Mouse (Mus musculus) liver, embryonic 11.5 days (tissue): ENCODE measurements around the gene Rpa2. TPM values are rescaled to one million over a fixed set of nuclear protein-coding genes. Genes with fewer than 3 reads are reported as not detected.
A peak's percentile ranks its signal among the peaks of the same experiment; 100 is the strongest.
"Not testable (repeated sequence)": the region's sequence is repeated elsewhere in the genome, so short reads cannot be mapped to it uniquely, and the experiment has no call there.

ENCODE experiments used
- ATAC-seq: fragments of 200-750 bp; cut with Nextera tagmentation; replicated peaks from 2 replicates; pipeline ENCODE4 v1.8.0; 2017; ENCODE audit warnings: moderate number of reproducible peaks, mild to moderate bottlenecking, moderate TSS enrichment, moderate library complexity; ENCODE audit not compliant: low FRiP score
- DNase-seq: peaks from one replicate; pipeline ENCODE4 v3.0.0-alpha.2; 2017; ENCODE audit warnings: low spot score
- H3K27ac ChIP-seq: fragments of 300-500 bp; sonication (generic); 2 replicates; pipeline ENCODE4 v1.5.1; 2014; ENCODE audit warnings: mild to moderate bottlenecking, low read depth, low read length, control low read depth
- H3K27me3 ChIP-seq: fragments of 300-500 bp; sonication (generic); replicated peaks from 2 replicates; pipeline ENCODE4 v1.6.1; 2014; ENCODE audit warnings: low read length, mixed read lengths; ENCODE audit not compliant: control insufficient read depth, insufficient read depth
- H3K36me3 ChIP-seq: fragments of 300-500 bp; sonication (generic); 2 replicates; pipeline ENCODE4 v1.6.1; 2014; ENCODE audit warnings: mild to moderate bottlenecking, low read length, moderate library complexity, mixed read lengths; ENCODE audit not compliant: control insufficient read depth, insufficient read depth
- H3K4me1 ChIP-seq: fragments of 300-500 bp; sonication (generic); replicated peaks from 2 replicates; pipeline ENCODE4 v1.6.1; 2014; ENCODE audit warnings: low read length, mixed read lengths; ENCODE audit not compliant: control insufficient read depth, insufficient read depth
- H3K4me2 ChIP-seq: fragments of 300-500 bp; sonication (generic); 2 replicates; pipeline ENCODE4 v1.6.1; 2014; ENCODE audit warnings: mild to moderate bottlenecking, control low read depth, moderate library complexity
- H3K4me3 ChIP-seq: fragments of 300-500 bp; sonication (generic); 2 replicates; pipeline ENCODE4 v1.5.1; 2014; ENCODE audit warnings: low read depth, low read length, control low read depth
- H3K9ac ChIP-seq: fragments of 300-500 bp; sonication (generic); 2 replicates; pipeline ENCODE4 v1.6.1; 2014; ENCODE audit warnings: low read depth, low read length, control low read depth
- H3K9me3 ChIP-seq: fragments of 300-500 bp; sonication (generic); 2 replicates; pipeline ENCODE4 v1.6.1; 2016; ENCODE audit warnings: low read length, inconsistent platforms, mixed read lengths; ENCODE audit not compliant: control insufficient read depth
- WGBS: fragments of 180-500 bp; shearing (Covaris S2); extraction: QIAGEN DNeasy Blood & Tissue Kit; methylation state at CpG from one replicate; pipeline ENCODE4 v1.1.7; 2014; 5-methylcytosine and 5-hydroxymethylcytosine counted together
- polyA plus RNA-seq: library from polyadenylated mRNA; unstranded; fragments of >200 nt; fragmentation: Nextera tagmentation; extraction: Ambion mirVana; gene quantifications from 2 replicates; pipeline ENCODE4 v1.2.1, GENCODE M21; 2014

The Rpa2 gene
- polyA plus RNA-seq, 1 experiment from 2014 or later, result 156 TPM

DNA sequence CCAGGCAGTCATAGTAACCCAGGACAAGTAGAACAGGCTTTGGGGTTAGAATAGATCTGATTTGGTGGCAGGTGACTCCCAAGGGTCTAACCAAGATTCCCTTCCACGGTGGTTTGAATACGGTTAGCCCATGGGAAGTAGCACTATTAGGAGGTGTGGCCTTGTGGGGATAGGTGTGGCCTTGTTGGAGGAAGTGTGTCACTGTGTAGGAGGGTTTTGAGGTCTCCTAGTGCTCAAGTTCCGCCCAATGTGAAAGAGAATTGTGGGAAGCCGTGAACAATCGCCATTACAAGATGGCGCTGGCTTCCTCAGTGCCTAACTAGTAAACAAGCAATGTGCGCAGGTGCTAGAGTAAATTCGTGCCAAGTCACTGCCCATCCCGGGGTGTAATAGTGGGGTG lies 31.0 kb upstream of the Rpa2 start:
- DNase-seq, H3K9me3 ChIP-seq, H3K4me1 ChIP-seq, H3K27ac ChIP-seq, H3K4me2 ChIP-seq, H3K27me3 ChIP-seq, H3K36me3 ChIP-seq, ATAC-seq, H3K9ac ChIP-seq, H3K4me3 ChIP-seq: not testable (repeated sequence)
- 84% methylated on average over 9 of the region's 9 CpGs for WGBS

DNA sequence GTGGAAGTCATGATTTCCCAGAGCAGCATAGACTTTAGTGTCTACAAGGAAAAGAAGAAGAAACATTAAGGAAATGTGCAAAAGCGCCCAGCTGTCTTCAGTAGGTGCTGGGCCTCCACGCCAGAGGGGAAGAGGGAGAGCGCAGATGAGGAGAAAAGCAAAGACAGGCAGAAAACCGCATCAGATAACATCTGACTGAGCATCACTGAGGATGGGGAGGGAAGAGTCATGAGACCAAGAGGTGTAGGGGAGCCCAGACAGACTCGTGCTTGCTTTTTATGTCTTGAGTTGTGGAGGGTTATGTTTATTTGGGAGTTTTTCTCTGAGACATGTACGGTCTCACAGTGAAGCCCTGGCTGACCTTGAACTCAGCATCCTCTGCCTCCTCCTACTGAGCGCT lies 26.6 kb upstream of the Rpa2 start:
- no peaks in the 10 kb centered on the region for H3K9me3 ChIP-seq
- DNase-seq, result no peak
- 81% methylated on average over 7 of the region's 7 CpGs for WGBS
- no peak overlapping the region for H3K27ac ChIP-seq
- no peak overlapping the region for H3K9ac ChIP-seq
- no peak overlapping the region for H3K4me3 ChIP-seq
- no peaks in the 10 kb centered on the region for H3K36me3 ChIP-seq
- no peak overlapping the region for H3K4me2 ChIP-seq
- ATAC-seq, result no peak
- H3K4me1 ChIP-seq, result peaks cover 3% of the 10 kb centered on the region
- no peaks in the 10 kb centered on the region for H3K27me3 ChIP-seq

- no peak for DNase-seq
- no peaks in the 10 kb centered on the region for H3K27me3 ChIP-seq
- H3K9me3 ChIP-seq, result no peaks in the 10 kb centered on the region
- ATAC-seq, result peak; percentile 47; the same call in 1 of the 2 replicates
- no peak overlapping the region for H3K27ac ChIP-seq
- peaks cover 10% of the 10 kb centered on the region for H3K4me1 ChIP-seq
- WGBS, result 60% methylated on average over 11 of the region's 11 CpGs
- no peak overlapping the region for H3K9ac ChIP-seq
- H3K4me3 ChIP-seq, result no peak overlapping the region
- no peak overlapping the region for H3K4me2 ChIP-seq
- H3K36me3 ChIP-seq, result no peaks in the 10 kb centered on the region
Observed at GRCm38 (mm10) chr4:132743992-132744911, 23.9 kb upstream of the Rpa2 start.

- Histone ChIP-seq H3K4me2 (peak overlapping the region; percentile 43), H3K27ac (peak overlapping the region; percentile 69)
- no peak for ATAC-seq
Observed at GRCm38 (mm10) chr4:132746911-132747517, 21.1 kb upstream of the Rpa2 start.

GRCm38 (mm10) chr4:132747664-132748259 lies 20.4 kb upstream of the Rpa2 start:
- no peaks in the 10 kb centered on the region for H3K27me3 ChIP-seq
- ATAC-seq, result peak; percentile 39; the same call in 1 of the 2 replicates
- peak overlapping the region; percentile 43 for H3K4me2 ChIP-seq
- no peaks in the 10 kb centered on the region for H3K9me3 ChIP-seq
- H3K27ac ChIP-seq, result peak overlapping the region; percentile 69
- H3K36me3 ChIP-seq, result no peaks in the 10 kb centered on the region
- WGBS, result 30% methylated on average over 9 of the region's 9 CpGs
- peak overlapping the region; percentile 45 for H3K9ac ChIP-seq
- DNase-seq, result no peak
- H3K4me1 ChIP-seq, result peaks cover 10% of the 10 kb centered on the region
- H3K4me3 ChIP-seq, result peak overlapping the region; percentile 7; the same call in 1 of the 2 replicates

More at GRCm38 (mm10) chr4:132746911-132747517, 21.1 kb upstream of the Rpa2 start:
- WGBS, result 71% methylated on average over 9 of the region's 9 CpGs
- peak overlapping the region; percentile 45 for H3K9ac ChIP-seq
- DNase-seq, result no peak
- H3K9me3 ChIP-seq, result no peaks in the 10 kb centered on the region
- peaks cover 10% of the 10 kb centered on the region for H3K4me1 ChIP-seq
- no peaks in the 10 kb centered on the region for H3K36me3 ChIP-seq
- no peak overlapping the region for H3K4me3 ChIP-seq
- no peaks in the 10 kb centered on the region for H3K27me3 ChIP-seq

GRCm38 (mm10) chr4:132748778-132749177 lies 19.4 kb upstream of the Rpa2 start:
- DNase-seq (no peak), ATAC-seq (no peak)
- no peaks in the 10 kb centered on the region for H3K27me3 ChIP-seq
- H3K9me3 ChIP-seq, result no peaks in the 10 kb centered on the region
- H3K9ac ChIP-seq, result no peak overlapping the region
- no peak overlapping the region for H3K4me3 ChIP-seq
- peaks cover 10% of the 10 kb centered on the region for H3K4me1 ChIP-seq
- WGBS, result 75% methylated on average over 4 of the region's 4 CpGs
- H3K4me2 ChIP-seq, result no peak overlapping the region
- H3K27ac ChIP-seq, result no peak overlapping the region
- no peaks in the 10 kb centered on the region for H3K36me3 ChIP-seq

DNA sequence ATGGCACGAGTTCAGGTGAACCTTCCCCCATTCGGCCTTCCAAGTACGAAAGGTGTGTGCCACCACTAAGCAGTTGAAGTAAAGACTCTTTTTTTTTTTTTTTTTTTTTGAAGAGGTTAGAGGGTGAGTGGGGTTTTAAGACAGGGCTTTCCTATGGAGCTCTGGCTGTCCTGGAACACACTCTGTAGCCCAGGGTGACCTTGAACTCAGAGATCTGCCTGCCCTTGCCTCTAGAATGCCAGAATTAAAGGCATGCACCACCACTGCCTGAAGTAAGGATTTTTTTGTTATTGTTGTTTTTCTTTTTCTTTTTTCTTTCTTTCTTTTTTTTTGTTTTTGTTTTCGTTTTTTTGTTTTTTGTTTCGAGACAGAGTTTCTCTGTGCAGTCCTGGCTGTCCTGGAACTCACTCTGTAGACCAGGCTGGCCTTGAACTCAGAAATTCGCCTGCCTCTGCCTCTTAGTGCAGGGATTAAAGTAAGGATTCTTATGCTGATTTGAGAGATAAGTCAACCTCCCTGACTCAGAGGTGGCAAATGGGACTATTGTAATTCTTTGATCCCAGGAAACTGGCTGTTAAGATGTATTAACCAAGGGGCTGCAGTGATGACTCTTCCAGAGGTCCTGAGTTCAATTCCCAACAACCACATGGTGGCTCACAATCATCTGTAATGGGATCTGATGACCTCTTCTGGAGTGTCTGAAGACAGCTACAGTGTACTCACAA lies 18.7 kb upstream of the Rpa2 start:
- H3K27me3 ChIP-seq, result no peaks in the 10 kb centered on the region
- H3K4me1 ChIP-seq, result peaks cover 9% of the 10 kb centered on the region
- no peak for DNase-seq
- no peak overlapping the region for H3K9ac ChIP-seq
- H3K4me2 ChIP-seq, result no peak overlapping the region
- no peak overlapping the region for H3K4me3 ChIP-seq
- H3K9me3 ChIP-seq, result no peaks in the 10 kb centered on the region
- ATAC-seq, result no peak
- H3K27ac ChIP-seq, result no peak overlapping the region
- 82% methylated on average over 6 of the region's 6 CpGs for WGBS
- no peaks in the 10 kb centered on the region for H3K36me3 ChIP-seq

DNA sequence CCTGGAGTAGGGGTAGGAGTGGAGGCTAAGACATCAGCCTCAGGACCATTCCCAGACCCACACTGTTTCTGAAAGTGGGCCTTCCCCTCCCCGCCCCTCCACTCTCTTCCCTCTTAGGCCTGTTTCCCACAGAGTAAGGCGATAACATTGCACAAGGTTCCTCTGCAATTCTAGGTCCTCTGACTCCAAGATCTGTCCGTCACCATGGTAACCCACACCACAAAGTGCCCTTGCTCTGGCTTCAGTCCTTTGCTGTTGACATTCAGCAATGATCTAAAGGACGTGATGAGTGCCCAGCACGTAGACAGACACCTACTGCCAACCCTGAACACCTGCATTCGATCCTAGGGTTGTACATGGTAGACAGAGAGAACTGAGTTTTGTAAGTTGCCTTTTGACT lies 15.1 kb upstream of the Rpa2 start:
- Histone ChIP-seq H3K9me3 (no peaks in the 10 kb centered on the region), H3K27ac (no peak overlapping the region), H3K4me1 (0 out of 2 replicates have a peak, but pooled peaks cover 5% of the 10 kb centered on the region), H3K36me3 (no peaks in the 10 kb centered on the region), H3K27me3 (peaks cover 18% of the 10 kb centered on the region; the same call in 1 of the 2 replicates), H3K9ac (no peak overlapping the region), H3K4me3 (no peak overlapping the region), H3K4me2 (no peak overlapping the region)
- ATAC-seq (no peak), DNase-seq (no peak)
- WGBS, result 66% methylated on average over 6 of the region's 6 CpGs
